Mouse (Mus musculus) retina, postnatal 7 days (tissue): Measurements from ENCODE around the gene Fnd3c2.
"Not testable (repeated sequence)": the region's sequence is repeated elsewhere in the genome, so short reads cannot be mapped to it uniquely, and the experiment has no call there.

ENCODE experiments used
- DNase-seq: peaks from one replicate; pipeline ENCODE4 v3.0.0-alpha.2; 2012; ENCODE audit warnings: low read depth, low spot score

The Fnd3c2 gene

GRCm38 (mm10) chrX:106255276-106255675, at the start of gene Fnd3c2:
Gene Fnd3c2, minus strand, starts transcription at chrX:106255376.
- no peak for DNase-seq

- no peak for DNase-seq
These were observed 29.3 kb upstream of the Fnd3c2 start for GRCm38 (mm10) chrX:106284441-106284840.

GRCm38 (mm10) chrX:106221058-106221457, 34.1 kb downstream of the Fnd3c2 start, which contains the start of gene Taf9b:
Gene Taf9b, minus strand, starts transcription at chrX:106221158.
- DNase-seq, result no peak

- DNase-seq, result peak; percentile 59
These were observed 35.8 kb downstream of the Fnd3c2 start for GRCm38 (mm10) chrX:106219171-106220032.

- DNase-seq, result no peak
These were observed 46.1 kb downstream of the Fnd3c2 start for GRCm38 (mm10) chrX:106209100-106209499.

GRCm38 (mm10) chrX:106198904-106199303, 56.3 kb downstream of the Fnd3c2 start:
- DNase-seq, result no peak

- no peak for DNase-seq
These were observed 57.9 kb downstream of the Fnd3c2 start for GRCm38 (mm10) chrX:106197308-106197707.

GRCm38 (mm10) chrX:106194361-106194760, 60.8 kb downstream of the Fnd3c2 start:
- not testable (repeated sequence) for DNase-seq

GRCm38 (mm10) chrX:106190091-106190490, 65.1 kb downstream of the Fnd3c2 start:
- DNase-seq, result no peak

GRCm38 (mm10) chrX:106189356-106189755, 65.8 kb downstream of the Fnd3c2 start:
- DNase-seq, result no peak

- no peak for DNase-seq
These were observed 67.4 kb downstream of the Fnd3c2 start for GRCm38 (mm10) chrX:106187737-106188136.

- peak; percentile 87 for DNase-seq
These were observed 68.2 kb downstream of the Fnd3c2 start, which contains the start of gene Pgk1 for GRCm38 (mm10) chrX:106186713-106187649. Gene Pgk1, plus strand, starts transcription at chrX:106187100.

- DNase-seq, result no peak
These were observed 69.5 kb downstream of the Fnd3c2 start for GRCm38 (mm10) chrX:106185706-106186105.
